Mouse (Mus musculus): Measurements from ENCODE around the gene Tmc2. TPM values are rescaled to one million over a fixed set of nuclear protein-coding genes. Genes with fewer than 3 reads are reported as not detected.

Tmc2 gene
- polyA plus RNA-seq, 1 experiment from 2014 or later: not detected

GRCm38 (mm10) chr2:130268074-130268473 lies 73.1 kb downstream of the Tmc2 start:
- no peaks in the 10 kb centered on the region for H3K27me3 ChIP-seq (ENCODE audit: control insufficient read depth, insufficient read depth, low read length)
- no peaks in the 10 kb centered on the region for H3K9me3 ChIP-seq (replicated peaks; ENCODE audit: control insufficient read depth, low read length)
- WGBS: 61% methylated on average over 7 of the region's 7 CpGs
- H3K27ac ChIP-seq (ENCODE audit: low read length): no peak overlapping the region
- no peak for ATAC-seq (replicated peaks; ENCODE audit: extremely low read depth, insufficient read depth, low FRiP score)
- H3K4me3 ChIP-seq (ENCODE audit: low read length): no peak overlapping the region
- H3K4me2 ChIP-seq (ENCODE audit: low read depth, low read length): no peak overlapping the region
- H3K36me3 ChIP-seq (ENCODE audit: control insufficient read depth, insufficient read depth): no peaks in the 10 kb centered on the region
- H3K9ac ChIP-seq (ENCODE audit: low read length): no peak overlapping the region
- H3K4me1 ChIP-seq (ENCODE audit: control insufficient read depth, insufficient read depth, low read length): no peaks in the 10 kb centered on the region

GRCm38 (mm10) chr2:130273732-130274131 lies 78.7 kb downstream of the Tmc2 start:
- WGBS: 3% methylated on average over 14 of the region's 14 CpGs
- H3K4me1 ChIP-seq (ENCODE audit: control insufficient read depth, insufficient read depth, low read length): peaks cover 13% of the 10 kb centered on the region
- peak overlapping the region; percentile 79 for H3K27ac ChIP-seq (ENCODE audit: low read length)
- H3K27me3 ChIP-seq (ENCODE audit: control insufficient read depth, insufficient read depth, low read length): no peaks in the 10 kb centered on the region
- peak overlapping the region; percentile 78 for H3K4me2 ChIP-seq (ENCODE audit: low read depth, low read length)
- peak overlapping the region; percentile 97 for H3K4me3 ChIP-seq (ENCODE audit: low read length)
- H3K36me3 ChIP-seq (ENCODE audit: control insufficient read depth, insufficient read depth): peaks cover 31% of the 10 kb centered on the region
- H3K9ac ChIP-seq (ENCODE audit: low read length): peak overlapping the region; percentile 86
- ATAC-seq (replicated peaks; ENCODE audit: extremely low read depth, insufficient read depth, low FRiP score): peak; percentile 4; the same call in 1 of the 2 replicates
- H3K9me3 ChIP-seq (replicated peaks; ENCODE audit: control insufficient read depth, low read length): no peaks in the 10 kb centered on the region

- under 1% methylated on average over 68 of the region's 68 CpGs for WGBS
- peaks cover 33% of the 10 kb centered on the region for H3K36me3 ChIP-seq (ENCODE audit: control insufficient read depth, insufficient read depth)
- H3K9me3 ChIP-seq (replicated peaks; ENCODE audit: control insufficient read depth, low read length): no peaks in the 10 kb centered on the region
- peak; percentile 97 for ATAC-seq (replicated peaks; ENCODE audit: extremely low read depth, insufficient read depth, low FRiP score)
- H3K27me3 ChIP-seq (ENCODE audit: control insufficient read depth, insufficient read depth, low read length): no peaks in the 10 kb centered on the region
- peak within 1 kb of the TSS; percentile 97 for H3K4me3 ChIP-seq (ENCODE audit: low read length)
- peak within 1 kb of the TSS; percentile 94 for H3K9ac ChIP-seq (ENCODE audit: low read length)
- peak within 1 kb of the TSS; percentile 94 for H3K27ac ChIP-seq (ENCODE audit: low read length)
- H3K4me1 ChIP-seq (ENCODE audit: control insufficient read depth, insufficient read depth, low read length): peaks cover 13% of the 10 kb centered on the region
- H3K4me2 ChIP-seq (ENCODE audit: low read depth, low read length): peak within 1 kb of the TSS; percentile 83
Observed at GRCm38 (mm10) chr2:130274149-130274861, 79.3 kb downstream of the Tmc2 start, which contains the start of gene Nop56. Gene Nop56 (plus strand): TSS chr2:130274430.

- H3K9me3 ChIP-seq (replicated peaks; ENCODE audit: control insufficient read depth, low read length): no peaks in the 10 kb centered on the region
- ATAC-seq (replicated peaks; ENCODE audit: extremely low read depth, insufficient read depth, low FRiP score): no peak
Observed at GRCm38 (mm10) chr2:130274862-130275261, 79.9 kb downstream of the Tmc2 start.

GRCm38 (mm10) chr2:130275649-130276048 lies 80.7 kb downstream of the Tmc2 start:
- no peak for ATAC-seq (replicated peaks; ENCODE audit: extremely low read depth, insufficient read depth, low FRiP score)
- H3K4me1 ChIP-seq (ENCODE audit: control insufficient read depth, insufficient read depth, low read length): peaks cover 13% of the 10 kb centered on the region
- H3K4me3 ChIP-seq (ENCODE audit: low read length): peak overlapping the region; percentile 97
- no peak overlapping the region for H3K27ac ChIP-seq (ENCODE audit: low read length)
- no peaks in the 10 kb centered on the region for H3K9me3 ChIP-seq (replicated peaks; ENCODE audit: control insufficient read depth, low read length)
- H3K9ac ChIP-seq (ENCODE audit: low read length): no peak overlapping the region
- no peaks in the 10 kb centered on the region for H3K27me3 ChIP-seq (ENCODE audit: control insufficient read depth, insufficient read depth, low read length)
- peak overlapping the region; percentile 83 for H3K4me2 ChIP-seq (ENCODE audit: low read depth, low read length)
- WGBS: 47% methylated on average over 6 of the region's 6 CpGs
- peaks cover 45% of the 10 kb centered on the region for H3K36me3 ChIP-seq (ENCODE audit: control insufficient read depth, insufficient read depth)

More at GRCm38 (mm10) chr2:130274862-130275261, 79.9 kb downstream of the Tmc2 start:
- 2% methylated on average over 10 of the region's 10 CpGs for WGBS
- H3K4me3 ChIP-seq (ENCODE audit: low read length): peak overlapping the region; percentile 97
- peaks cover 13% of the 10 kb centered on the region for H3K4me1 ChIP-seq (ENCODE audit: control insufficient read depth, insufficient read depth, low read length)
- no peaks in the 10 kb centered on the region for H3K27me3 ChIP-seq (ENCODE audit: control insufficient read depth, insufficient read depth, low read length)
- peak overlapping the region; percentile 94 for H3K27ac ChIP-seq (ENCODE audit: low read length)
- H3K9ac ChIP-seq (ENCODE audit: low read length): peak overlapping the region; percentile 94
- peak overlapping the region; percentile 83 for H3K4me2 ChIP-seq (ENCODE audit: low read depth, low read length)
- peaks cover 39% of the 10 kb centered on the region for H3K36me3 ChIP-seq (ENCODE audit: control insufficient read depth, insufficient read depth)

- Histone ChIP-seq H3K4me1 (ENCODE audit: control insufficient read depth, insufficient read depth, low read length) (peaks cover 19% of the 10 kb centered on the region), H3K27ac (ENCODE audit: low read length) (no peak overlapping the region), H3K4me3 (ENCODE audit: low read length) (no peak overlapping the region), H3K9me3 (replicated peaks; ENCODE audit: control insufficient read depth, low read length) (no peaks in the 10 kb centered on the region), H3K27me3 (ENCODE audit: control insufficient read depth, insufficient read depth, low read length) (no peaks in the 10 kb centered on the region), H3K9ac (ENCODE audit: low read length) (no peak overlapping the region), H3K4me2 (ENCODE audit: low read depth, low read length) (no peak overlapping the region), H3K36me3 (ENCODE audit: control insufficient read depth, insufficient read depth) (peaks cover 56% of the 10 kb centered on the region)
- ATAC-seq (replicated peaks; ENCODE audit: extremely low read depth, insufficient read depth, low FRiP score): no peak
- WGBS: 46% methylated on average over 8 of the region's 8 CpGs
Observed at GRCm38 (mm10) chr2:130279600-130280091, 84.7 kb downstream of the Tmc2 start.

- H3K4me2 ChIP-seq (ENCODE audit: low read depth, low read length): no peak overlapping the region
- H3K36me3 ChIP-seq (ENCODE audit: control insufficient read depth, insufficient read depth): peaks cover 56% of the 10 kb centered on the region
- H3K9ac ChIP-seq (ENCODE audit: low read length): no peak overlapping the region
- no peaks in the 10 kb centered on the region for H3K27me3 ChIP-seq (ENCODE audit: control insufficient read depth, insufficient read depth, low read length)
- ATAC-seq (replicated peaks; ENCODE audit: extremely low read depth, insufficient read depth, low FRiP score): no peak
- no peaks in the 10 kb centered on the region for H3K9me3 ChIP-seq (replicated peaks; ENCODE audit: control insufficient read depth, low read length)
- no peak overlapping the region for H3K27ac ChIP-seq (ENCODE audit: low read length)
- no peak overlapping the region for H3K4me3 ChIP-seq (ENCODE audit: low read length)
- WGBS: 52% methylated on average over 7 of the region's 7 CpGs
- H3K4me1 ChIP-seq (ENCODE audit: control insufficient read depth, insufficient read depth, low read length): peaks cover 16% of the 10 kb centered on the region
Observed at GRCm38 (mm10) chr2:130280224-130280623, 85.2 kb downstream of the Tmc2 start.

GRCm38 (mm10) chr2:130280818-130281217 lies 85.8 kb downstream of the Tmc2 start:
- H3K9me3 ChIP-seq (replicated peaks; ENCODE audit: control insufficient read depth, low read length): no peaks in the 10 kb centered on the region
- H3K4me2 ChIP-seq (ENCODE audit: low read depth, low read length): no peak overlapping the region
- H3K4me3 ChIP-seq (ENCODE audit: low read length): no peak overlapping the region
- H3K4me1 ChIP-seq (ENCODE audit: control insufficient read depth, insufficient read depth, low read length): peaks cover 11% of the 10 kb centered on the region
- WGBS: 64% methylated on average over 4 of the region's 4 CpGs
- no peak for ATAC-seq (replicated peaks; ENCODE audit: extremely low read depth, insufficient read depth, low FRiP score)
- H3K9ac ChIP-seq (ENCODE audit: low read length): no peak overlapping the region
- peaks cover 51% of the 10 kb centered on the region for H3K36me3 ChIP-seq (ENCODE audit: control insufficient read depth, insufficient read depth)
- H3K27me3 ChIP-seq (ENCODE audit: control insufficient read depth, insufficient read depth, low read length): no peaks in the 10 kb centered on the region
- no peak overlapping the region for H3K27ac ChIP-seq (ENCODE audit: low read length)

- peaks cover 8% of the 10 kb centered on the region for H3K4me1 ChIP-seq (ENCODE audit: control insufficient read depth, insufficient read depth, low read length)
- peak within 1 kb of the TSS; percentile 85 for H3K4me2 ChIP-seq (ENCODE audit: low read depth, low read length)
- peak; percentile 86 for ATAC-seq (replicated peaks; ENCODE audit: extremely low read depth, insufficient read depth, low FRiP score)
- H3K27ac ChIP-seq (ENCODE audit: low read length): peak within 1 kb of the TSS; percentile 94
- H3K9me3 ChIP-seq (replicated peaks; ENCODE audit: control insufficient read depth, low read length): no peaks in the 10 kb centered on the region
- WGBS: under 1% methylated on average over 51 of the region's 51 CpGs
- no peaks in the 10 kb centered on the region for H3K27me3 ChIP-seq (ENCODE audit: control insufficient read depth, insufficient read depth, low read length)
- peak within 1 kb of the TSS; percentile 91 for H3K9ac ChIP-seq (ENCODE audit: low read length)
- H3K4me3 ChIP-seq (ENCODE audit: low read length): peak within 1 kb of the TSS; percentile 90
- peaks cover 25% of the 10 kb centered on the region for H3K36me3 ChIP-seq (ENCODE audit: control insufficient read depth, insufficient read depth)
Observed at GRCm38 (mm10) chr2:130283854-130284654, 89.1 kb downstream of the Tmc2 start, which contains the start of gene Idh3b. Gene Idh3b (minus strand): TSS chr2:130284547.
